Mouse (Mus musculus): ENCODE measurements around the gene Adh6b. TPM values are rescaled to one million over a fixed set of nuclear protein-coding genes. Genes with fewer than 3 reads are reported as not detected.
A peak's percentile ranks its signal among the peaks of the same experiment; 100 is the strongest.

Adh6b gene
- 0.29 and 0.47 TPM in 2 replicates for polyA plus RNA-seq (2016; fragmentation: Nextera tagmentation; extraction: Ambion mirVana)

GRCm38 (mm10) chr3:138341471-138341870 is at the start of gene Adh6b:
TSS of gene Adh6b (plus strand) at chr3:138341775.
- H3K4me1 ChIP-seq: no peaks in the 10 kb centered on the region
- no peak within 1 kb of the TSS for H3K9ac ChIP-seq
- H3K4me3 ChIP-seq: no peak within 1 kb of the TSS
- no peaks in the 10 kb centered on the region for H3K9me3 ChIP-seq
- WGBS: 81% methylated on average over 14 of the region's 14 CpGs
- no peak within 1 kb of the TSS for H3K4me2 ChIP-seq (replicated peaks)
- no peaks in the 10 kb centered on the region for H3K27me3 ChIP-seq
- ATAC-seq (ENCODE audit: insufficient number of reproducible peaks, insufficient read depth, low FRiP score, low TSS enrichment): no peak
- no peak within 1 kb of the TSS for H3K27ac ChIP-seq
- H3K36me3 ChIP-seq: no peaks in the 10 kb centered on the region

GRCm38 (mm10) chr3:138293298-138293895 is 48.2 kb upstream of the Adh6b start:
- Histone ChIP-seq H3K27me3 (no peaks in the 10 kb centered on the region), H3K9me3 (peaks cover 7% of the 10 kb centered on the region; the same call in 1 of the 2 replicates), H3K4me1 (no peaks in the 10 kb centered on the region), H3K36me3 (no peaks in the 10 kb centered on the region), H3K27ac (no peak overlapping the region), H3K4me2 (replicated peaks) (no peak overlapping the region), H3K4me3 (no peak overlapping the region), H3K9ac (no peak overlapping the region)
- WGBS: 85% methylated on average over 7 of the region's 7 CpGs
- ATAC-seq (ENCODE audit: insufficient number of reproducible peaks, insufficient read depth, low FRiP score, low TSS enrichment): no peak

GRCm38 (mm10) chr3:138300130-138300529 is 41.4 kb upstream of the Adh6b start:
- Histone ChIP-seq H3K27ac (no peak overlapping the region), H3K4me3 (no peak overlapping the region), H3K9ac (no peak overlapping the region), H3K9me3 (peaks cover 7% of the 10 kb centered on the region; the same call in 1 of the 2 replicates), H3K4me2 (replicated peaks) (no peak overlapping the region), H3K27me3 (no peaks in the 10 kb centered on the region), H3K4me1 (peaks cover 9% of the 10 kb centered on the region; the same call in 1 of the 2 replicates), H3K36me3 (no peaks in the 10 kb centered on the region)
- ATAC-seq (ENCODE audit: insufficient number of reproducible peaks, insufficient read depth, low FRiP score, low TSS enrichment): no peak
- 91% methylated on average over 9 of the region's 9 CpGs for WGBS

- WGBS: 79% methylated on average over 4 of the region's 4 CpGs
- Histone ChIP-seq H3K4me2 (replicated peaks) (no peak overlapping the region), H3K4me3 (no peak overlapping the region), H3K9me3 (peaks cover 6% of the 10 kb centered on the region; the same call in 1 of the 2 replicates), H3K9ac (no peak overlapping the region), H3K4me1 (peaks cover 15% of the 10 kb centered on the region; the same call in 1 of the 2 replicates), H3K27ac (no peak overlapping the region), H3K36me3 (no peaks in the 10 kb centered on the region), H3K27me3 (no peaks in the 10 kb centered on the region)
- no peak for ATAC-seq (ENCODE audit: insufficient number of reproducible peaks, insufficient read depth, low FRiP score, low TSS enrichment)
These were observed 38.9 kb upstream of the Adh6b start for GRCm38 (mm10) chr3:138302676-138303075.

- Histone ChIP-seq H3K27me3 (no peaks in the 10 kb centered on the region), H3K36me3 (no peaks in the 10 kb centered on the region), H3K4me2 (replicated peaks) (no peak overlapping the region), H3K9ac (no peak overlapping the region), H3K27ac (no peak overlapping the region), H3K4me3 (no peak overlapping the region), H3K4me1 (peaks cover 15% of the 10 kb centered on the region; the same call in 1 of the 2 replicates), H3K9me3 (no peaks in the 10 kb centered on the region)
- no peak for ATAC-seq (ENCODE audit: insufficient number of reproducible peaks, insufficient read depth, low FRiP score, low TSS enrichment)
- WGBS: 73% methylated on average over 6 of the region's 6 CpGs
These were observed 37.6 kb upstream of the Adh6b start for GRCm38 (mm10) chr3:138303771-138304488.

GRCm38 (mm10) chr3:138304489-138304871 is 37.1 kb upstream of the Adh6b start:
- WGBS: 56% methylated on average over 4 of the region's 4 CpGs
- no peak for ATAC-seq (ENCODE audit: insufficient number of reproducible peaks, insufficient read depth, low FRiP score, low TSS enrichment)
- no peak overlapping the region for H3K4me2 ChIP-seq (replicated peaks)

GRCm38 (mm10) chr3:138305486-138306289 is 35.9 kb upstream of the Adh6b start:
- WGBS: 70% methylated on average over 10 of the region's 10 CpGs
- H3K27me3 ChIP-seq: no peaks in the 10 kb centered on the region

More at GRCm38 (mm10) chr3:138304489-138304871, 37.1 kb upstream of the Adh6b start:
- no peaks in the 10 kb centered on the region for H3K27me3 ChIP-seq
- no peaks in the 10 kb centered on the region for H3K9me3 ChIP-seq
- no peak overlapping the region for H3K9ac ChIP-seq
- H3K4me3 ChIP-seq: no peak overlapping the region
- peaks cover 15% of the 10 kb centered on the region; the same call in 1 of the 2 replicates for H3K4me1 ChIP-seq
- no peak overlapping the region for H3K27ac ChIP-seq
- no peaks in the 10 kb centered on the region for H3K36me3 ChIP-seq

GRCm38 (mm10) chr3:138306290-138306683 is 35.3 kb upstream of the Adh6b start:
- Histone ChIP-seq H3K27me3 (no peaks in the 10 kb centered on the region), H3K4me2 (replicated peaks) (0 out of 2 replicates have a peak overlapping the region, but pooled peaks have one; percentile 6)

More at GRCm38 (mm10) chr3:138305486-138306289, 35.9 kb upstream of the Adh6b start:
- Histone ChIP-seq H3K9me3 (no peaks in the 10 kb centered on the region), H3K4me3 (no peak overlapping the region), H3K36me3 (no peaks in the 10 kb centered on the region), H3K4me1 (peaks cover 15% of the 10 kb centered on the region; the same call in 1 of the 2 replicates), H3K27ac (0 out of 2 replicates have a peak overlapping the region, but pooled peaks have one; percentile 4), H3K9ac (no peak overlapping the region), H3K4me2 (replicated peaks) (no peak overlapping the region)
- no peak; the same call in 1 of the 2 replicates for ATAC-seq (ENCODE audit: insufficient number of reproducible peaks, insufficient read depth, low FRiP score, low TSS enrichment)

GRCm38 (mm10) chr3:138309910-138310309 is 31.7 kb upstream of the Adh6b start:
- Histone ChIP-seq H3K4me2 (replicated peaks) (no peak overlapping the region), H3K9me3 (no peaks in the 10 kb centered on the region), H3K4me1 (peaks cover 6% of the 10 kb centered on the region; the same call in 1 of the 2 replicates), H3K36me3 (no peaks in the 10 kb centered on the region), H3K27me3 (no peaks in the 10 kb centered on the region), H3K4me3 (no peak overlapping the region), H3K27ac (no peak overlapping the region), H3K9ac (no peak overlapping the region)
- ATAC-seq (ENCODE audit: insufficient number of reproducible peaks, insufficient read depth, low FRiP score, low TSS enrichment): no peak
- 92% methylated on average over 8 of the region's 8 CpGs for WGBS

More at GRCm38 (mm10) chr3:138306290-138306683, 35.3 kb upstream of the Adh6b start:
- ATAC-seq (ENCODE audit: insufficient number of reproducible peaks, insufficient read depth, low FRiP score, low TSS enrichment): no peak
- no peaks in the 10 kb centered on the region for H3K36me3 ChIP-seq
- 29% methylated on average over 8 of the region's 8 CpGs for WGBS
- H3K9ac ChIP-seq: no peak overlapping the region
- 0 out of 2 replicates have a peak overlapping the region, but pooled peaks have one; percentile 4 for H3K27ac ChIP-seq
- peaks cover 15% of the 10 kb centered on the region; the same call in 1 of the 2 replicates for H3K4me1 ChIP-seq
- H3K4me3 ChIP-seq: no peak overlapping the region
- H3K9me3 ChIP-seq: no peaks in the 10 kb centered on the region

GRCm38 (mm10) chr3:138311015-138311414 is 30.6 kb upstream of the Adh6b start:
- Histone ChIP-seq H3K27ac (no peak overlapping the region), H3K27me3 (no peaks in the 10 kb centered on the region), H3K9ac (no peak overlapping the region), H3K4me3 (no peak overlapping the region), H3K36me3 (no peaks in the 10 kb centered on the region), H3K4me1 (peaks cover 6% of the 10 kb centered on the region; the same call in 1 of the 2 replicates), H3K4me2 (replicated peaks) (no peak overlapping the region), H3K9me3 (no peaks in the 10 kb centered on the region)
- ATAC-seq (ENCODE audit: insufficient number of reproducible peaks, insufficient read depth, low FRiP score, low TSS enrichment): no peak
- 78% methylated on average over 6 of the region's 6 CpGs for WGBS

GRCm38 (mm10) chr3:138312965-138313364 is 28.6 kb upstream of the Adh6b start, which contains the start of gene Adh6a:
TSS of gene Adh6a (plus strand) at chr3:138313286.
- H3K27ac ChIP-seq: no peak within 1 kb of the TSS
- H3K9ac ChIP-seq: no peak within 1 kb of the TSS
- H3K4me1 ChIP-seq: no peaks in the 10 kb centered on the region
- no peaks in the 10 kb centered on the region for H3K27me3 ChIP-seq
- 80% methylated on average over 5 of the region's 5 CpGs for WGBS
- no peaks in the 10 kb centered on the region for H3K36me3 ChIP-seq
- no peak within 1 kb of the TSS for H3K4me2 ChIP-seq (replicated peaks)
- H3K4me3 ChIP-seq: no peak within 1 kb of the TSS
- no peaks in the 10 kb centered on the region for H3K9me3 ChIP-seq
- no peak for ATAC-seq (ENCODE audit: insufficient number of reproducible peaks, insufficient read depth, low FRiP score, low TSS enrichment)

Data from embryonic facial prominence, embryonic 12.5 days (tissue).